Mouse (Mus musculus): Measurements from ENCODE around the gene Fgfr2. TPM values are rescaled to one million over a fixed set of nuclear protein-coding genes. Genes with fewer than 3 reads are reported as not detected.

Gene Fgfr2
- polyA plus RNA-seq, 1 experiment: 1.7 TPM

DNA sequence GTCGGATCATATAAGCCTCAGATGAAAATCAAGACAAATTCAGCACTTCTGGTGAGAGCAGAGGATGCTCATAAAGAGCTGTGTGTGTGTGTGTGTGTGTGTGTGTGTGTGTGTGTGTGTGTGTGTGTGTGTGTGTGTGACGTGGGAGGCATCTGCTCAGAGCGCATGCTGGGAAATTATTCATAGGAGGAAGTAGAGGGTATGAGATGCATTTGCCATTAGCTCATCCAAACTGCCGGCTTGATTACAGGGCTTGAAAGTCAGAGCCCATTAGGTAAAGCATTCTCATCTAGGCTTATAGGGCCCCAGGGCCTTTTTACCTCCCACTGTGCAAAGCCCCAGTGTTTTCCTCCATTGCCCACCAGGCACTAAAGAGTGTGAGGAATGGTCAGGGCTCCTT lies 1076.5 kb downstream of the Fgfr2 start:
- no peak overlapping the region for H3K4me3 ChIP-seq (ENCODE audit: insufficient read depth, poor library complexity, severe bottlenecking)
- TF ChIP-seq USF1 (IDR thresholded peaks at IDR 0.05; ENCODE audit: low read depth): no peak
- TF ChIP-seq CTCF (IDR thresholded peaks at IDR 0.05; ENCODE audit: control insufficient read depth, insufficient read depth, insufficient read length): no peak
- no peak for TF ChIP-seq MYOD1 (IDR thresholded peaks at IDR 0.05; ENCODE audit: control insufficient read depth, insufficient read length, low read depth)
- no peak for TF ChIP-seq FOSL1 (IDR thresholded peaks at IDR 0.05; ENCODE audit: insufficient read depth, low read length, poor library complexity, severe bottlenecking)
- TF ChIP-seq MAX (IDR thresholded peaks at IDR 0.05): no peak
- no peak for TF ChIP-seq MYOG (IDR thresholded peaks at IDR 0.05; ENCODE audit: control insufficient read depth, extremely low read depth, insufficient read length)
- no peak for TF ChIP-seq CEBPB (IDR thresholded peaks at IDR 0.05; ENCODE audit: low read depth)
- H3K36me3 ChIP-seq (ENCODE audit: control insufficient read depth, insufficient read depth): no peaks in the 10 kb centered on the region
- peaks cover 4% of the 10 kb centered on the region for H3K27me3 ChIP-seq (ENCODE audit: control insufficient read depth, insufficient read depth, insufficient read length)
- no peaks in the 10 kb centered on the region for H3K79me2 ChIP-seq (ENCODE audit: control insufficient read depth, insufficient read depth)
- H3ac ChIP-seq (ENCODE audit: control insufficient read depth, insufficient read length, low read depth): no peak overlapping the region
- H3K79me3 ChIP-seq (ENCODE audit: low read depth): no peaks in the 10 kb centered on the region

DNA sequence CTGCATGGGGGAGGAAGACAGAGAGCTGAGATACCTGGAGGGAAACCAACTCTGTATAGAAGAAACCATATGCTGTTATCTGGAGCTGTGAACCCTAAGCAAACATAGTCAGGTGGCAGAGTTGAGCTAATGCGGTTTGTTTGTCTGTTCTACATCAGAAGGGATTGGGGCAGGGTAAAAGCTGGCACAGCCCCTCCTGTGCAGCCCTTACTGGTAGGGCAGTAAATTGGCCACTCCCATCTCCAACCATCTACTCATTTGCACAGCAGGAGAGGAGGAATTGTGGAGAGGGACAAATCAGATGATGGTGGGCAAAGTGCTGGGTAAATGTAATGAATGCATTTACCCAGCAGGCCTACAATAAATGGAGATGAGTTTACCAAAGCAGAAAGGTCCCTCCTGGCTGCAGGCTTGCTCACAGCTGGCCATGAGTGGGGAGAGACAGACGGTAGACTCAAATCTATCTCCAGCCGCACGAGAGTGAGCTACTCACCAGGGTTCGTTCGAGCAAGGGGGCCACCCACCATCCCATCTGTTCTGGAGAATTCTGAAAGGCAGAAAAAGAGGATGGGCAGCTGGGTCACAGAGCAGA lies 1091.1 kb downstream of the Fgfr2 start:
- no peaks in the 10 kb centered on the region for H3K36me3 ChIP-seq (ENCODE audit: control insufficient read depth, insufficient read depth)

DNA sequence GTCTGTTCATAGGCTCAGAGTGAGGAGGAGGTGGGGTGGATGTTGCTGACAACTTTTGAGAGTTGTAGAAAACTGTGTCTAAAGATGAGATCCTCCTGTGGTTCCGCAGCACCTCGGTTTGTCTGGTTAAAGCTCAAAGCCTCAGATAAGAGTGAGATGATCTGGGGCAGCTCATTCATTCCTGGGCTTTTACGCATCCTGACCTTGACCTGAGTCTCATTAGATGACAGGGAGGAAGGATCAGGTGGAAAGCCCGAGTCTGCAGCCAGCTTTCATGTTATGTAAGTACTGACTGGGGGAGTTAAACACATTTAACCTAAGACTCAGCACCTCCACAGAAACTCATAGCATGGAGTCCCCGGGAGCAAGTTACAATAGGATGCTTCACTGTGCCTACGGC lies 1096.5 kb downstream of the Fgfr2 start:
- no peaks in the 10 kb centered on the region for H3K27me3 ChIP-seq (ENCODE audit: control insufficient read depth, insufficient read depth, insufficient read length)
- TF ChIP-seq CTCF (IDR thresholded peaks at IDR 0.05; ENCODE audit: control insufficient read depth, insufficient read depth, insufficient read length): no peak
- TF ChIP-seq CEBPB (IDR thresholded peaks at IDR 0.05; ENCODE audit: low read depth): no peak
- TF ChIP-seq FOSL1 (IDR thresholded peaks at IDR 0.05; ENCODE audit: insufficient read depth, low read length, poor library complexity, severe bottlenecking): no peak
- no peak for TF ChIP-seq MYOD1 (IDR thresholded peaks at IDR 0.05; ENCODE audit: control insufficient read depth, insufficient read length, low read depth)
- H3ac ChIP-seq (ENCODE audit: control insufficient read depth, insufficient read length, low read depth): no peak overlapping the region
- H3K36me3 ChIP-seq (ENCODE audit: control insufficient read depth, insufficient read depth): no peaks in the 10 kb centered on the region
- H3K79me3 ChIP-seq (ENCODE audit: low read depth): no peaks in the 10 kb centered on the region
- no peaks in the 10 kb centered on the region for H3K79me2 ChIP-seq (ENCODE audit: control insufficient read depth, insufficient read depth)
- no peak overlapping the region for H3K4me3 ChIP-seq (ENCODE audit: insufficient read depth, poor library complexity, severe bottlenecking)

More for the DNA sequence above, 1091.1 kb downstream of the Fgfr2 start:
- Histone ChIP-seq H3ac (ENCODE audit: control insufficient read depth, insufficient read length, low read depth) (no peak overlapping the region), H3K79me3 (ENCODE audit: low read depth) (no peaks in the 10 kb centered on the region), H3K79me2 (ENCODE audit: control insufficient read depth, insufficient read depth) (no peaks in the 10 kb centered on the region), H3K27me3 (ENCODE audit: control insufficient read depth, insufficient read depth, insufficient read length) (no peaks in the 10 kb centered on the region), H3K4me3 (ENCODE audit: insufficient read depth, poor library complexity, severe bottlenecking) (no peak overlapping the region)
- TF ChIP-seq MYOD1 (IDR thresholded peaks at IDR 0.05; ENCODE audit: control insufficient read depth, insufficient read length, low read depth): no peak
- no peak for TF ChIP-seq MAX (IDR thresholded peaks at IDR 0.05)
- TF ChIP-seq USF1 (IDR thresholded peaks at IDR 0.05; ENCODE audit: low read depth): no peak

DNA sequence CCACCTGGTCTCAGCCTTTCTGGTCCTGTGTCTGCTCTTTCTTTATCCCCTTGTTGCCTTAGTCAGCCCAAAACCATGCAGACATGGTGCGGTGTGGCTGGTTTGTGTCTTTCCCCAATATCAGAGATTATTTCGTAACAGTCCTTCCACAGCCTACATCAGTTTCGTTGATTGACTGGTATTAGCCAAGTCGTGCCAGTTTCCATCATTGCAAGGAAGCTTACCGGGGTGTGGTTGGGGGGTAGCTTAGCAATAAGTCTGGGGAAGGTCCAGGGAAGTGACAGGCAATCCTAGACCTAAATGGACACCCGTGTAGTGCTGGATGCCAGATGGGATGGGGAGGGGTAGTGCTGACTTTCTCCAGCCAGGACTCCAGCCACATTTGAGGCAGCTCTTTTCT lies 1097.6 kb downstream of the Fgfr2 start:
- H3K4me3 ChIP-seq (ENCODE audit: insufficient read depth, poor library complexity, severe bottlenecking): no peak overlapping the region
- no peaks in the 10 kb centered on the region for H3K27me3 ChIP-seq (ENCODE audit: control insufficient read depth, insufficient read depth, insufficient read length)
- no peaks in the 10 kb centered on the region for H3K79me2 ChIP-seq (ENCODE audit: control insufficient read depth, insufficient read depth)
- no peaks in the 10 kb centered on the region for H3K79me3 ChIP-seq (ENCODE audit: low read depth)
- H3K36me3 ChIP-seq (ENCODE audit: control insufficient read depth, insufficient read depth): no peaks in the 10 kb centered on the region
- TF ChIP-seq USF1 (IDR thresholded peaks at IDR 0.05; ENCODE audit: low read depth) (no peak), CEBPB (IDR thresholded peaks at IDR 0.05; ENCODE audit: low read depth) (no peak), MYOG (IDR thresholded peaks at IDR 0.05; ENCODE audit: control insufficient read depth, extremely low read depth, insufficient read length) (no peak)
- no peak overlapping the region for H3ac ChIP-seq (ENCODE audit: control insufficient read depth, insufficient read length, low read depth)

DNA sequence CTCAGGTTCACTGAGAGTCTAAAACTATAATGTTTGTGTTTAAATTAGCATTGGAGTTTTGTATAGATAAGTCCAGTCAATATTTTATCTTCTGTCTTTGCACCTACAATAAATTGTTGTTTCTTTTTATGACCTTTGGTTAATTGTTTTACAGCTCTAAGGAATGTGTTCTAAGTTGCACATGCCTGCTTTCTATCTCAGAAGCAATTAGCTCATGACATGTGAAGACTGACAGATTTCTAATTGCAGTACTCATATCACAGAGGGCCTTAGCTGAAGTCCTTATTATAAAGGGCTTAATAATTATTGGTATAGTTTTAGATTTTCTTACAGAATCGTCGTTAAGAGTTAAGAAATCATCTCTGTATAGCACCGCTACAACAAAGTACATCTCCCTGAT lies 1107.2 kb downstream of the Fgfr2 start:
- TF ChIP-seq MYOG (IDR thresholded peaks at IDR 0.05; ENCODE audit: control insufficient read depth, extremely low read depth, insufficient read length) (no peak), MAX (IDR thresholded peaks at IDR 0.05) (no peak), CTCF (IDR thresholded peaks at IDR 0.05; ENCODE audit: control insufficient read depth, insufficient read depth, insufficient read length) (no peak), MYOD1 (IDR thresholded peaks at IDR 0.05; ENCODE audit: control insufficient read depth, insufficient read length, low read depth) (no peak), USF1 (IDR thresholded peaks at IDR 0.05; ENCODE audit: low read depth) (no peak)
- no peaks in the 10 kb centered on the region for H3K79me3 ChIP-seq (ENCODE audit: low read depth)
- H3ac ChIP-seq (ENCODE audit: control insufficient read depth, insufficient read length, low read depth): no peak overlapping the region
- no peaks in the 10 kb centered on the region for H3K36me3 ChIP-seq (ENCODE audit: control insufficient read depth, insufficient read depth)
- H3K79me2 ChIP-seq (ENCODE audit: control insufficient read depth, insufficient read depth): no peaks in the 10 kb centered on the region
- H3K4me3 ChIP-seq (ENCODE audit: insufficient read depth, poor library complexity, severe bottlenecking): no peak overlapping the region
- no peaks in the 10 kb centered on the region for H3K27me3 ChIP-seq (ENCODE audit: control insufficient read depth, insufficient read depth, insufficient read length)

DNA sequence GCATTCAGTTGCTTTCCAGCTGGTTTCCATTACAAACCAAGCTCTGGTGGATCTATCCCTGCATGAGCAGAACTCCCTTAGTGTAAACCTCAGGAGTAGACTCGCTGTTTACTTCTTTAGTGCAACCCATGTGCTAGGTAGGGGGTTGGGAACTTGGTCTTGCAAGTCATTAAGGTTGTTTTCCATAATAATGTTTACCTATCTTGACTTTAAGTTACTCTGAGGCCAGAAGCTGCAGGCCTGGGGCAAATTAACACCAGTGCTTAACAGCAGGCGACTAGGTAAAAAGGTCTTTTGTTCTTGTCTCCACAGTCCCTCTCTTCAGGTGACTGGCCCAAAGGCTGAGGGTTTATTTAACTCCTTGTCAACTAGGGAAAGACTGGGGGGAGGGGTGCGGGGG lies 1108.0 kb downstream of the Fgfr2 start:
- Histone ChIP-seq H3K79me2 (ENCODE audit: control insufficient read depth, insufficient read depth) (no peaks in the 10 kb centered on the region), H3ac (ENCODE audit: control insufficient read depth, insufficient read length, low read depth) (no peak overlapping the region), H3K4me3 (ENCODE audit: insufficient read depth, poor library complexity, severe bottlenecking) (no peak overlapping the region), H3K79me3 (ENCODE audit: low read depth) (no peaks in the 10 kb centered on the region), H3K27me3 (ENCODE audit: control insufficient read depth, insufficient read depth, insufficient read length) (no peaks in the 10 kb centered on the region), H3K36me3 (ENCODE audit: control insufficient read depth, insufficient read depth) (no peaks in the 10 kb centered on the region)
- TF ChIP-seq CEBPB (IDR thresholded peaks at IDR 0.05; ENCODE audit: low read depth): no peak
- no peak for TF ChIP-seq MYOG (IDR thresholded peaks at IDR 0.05; ENCODE audit: control insufficient read depth, extremely low read depth, insufficient read length)
